Mouse (Mus musculus): ENCODE data around the gene Zrsr1. TPM values are rescaled to one million over a fixed set of nuclear protein-coding genes. Genes with fewer than 3 reads are reported as not detected.

The Zrsr1 gene
- polyA plus RNA-seq, 1 experiment from 2014 or later: 4.0 TPM

Other genes with a start within 250 kb of the Zrsr1 start
- gene B3gnt2, start 111.0 kb upstream of the Zrsr1 start, polyA plus RNA-seq (2015; fragmentation: Nextera tagmentation; extraction: Ambion mirVana): 11.0 and 12.7 TPM in 2 replicates
- 13.9 and 18.3 TPM in 2 replicates for gene Gm28048, start 10.1 kb downstream of the Zrsr1 start, polyA plus RNA-seq (2015; fragmentation: Nextera tagmentation; extraction: Ambion mirVana)
- gene Commd1, start 10.4 kb downstream of the Zrsr1 start, polyA plus RNA-seq (2015; fragmentation: Nextera tagmentation; extraction: Ambion mirVana): 372 and 381 TPM in 2 replicates
- 237 and 240 TPM in 2 replicates for gene Cct4, start 18.5 kb downstream of the Zrsr1 start, polyA plus RNA-seq (2015; fragmentation: Nextera tagmentation; extraction: Ambion mirVana)
- 10.8 and 12.0 TPM in 2 replicates for gene Fam161a, start 35.5 kb downstream of the Zrsr1 start, polyA plus RNA-seq (2015; fragmentation: Nextera tagmentation; extraction: Ambion mirVana)

Data from lung, embryonic 16.5 days (tissue).